Mouse (Mus musculus): ENCODE measurements around the gene Rnf144a.

DNA sequence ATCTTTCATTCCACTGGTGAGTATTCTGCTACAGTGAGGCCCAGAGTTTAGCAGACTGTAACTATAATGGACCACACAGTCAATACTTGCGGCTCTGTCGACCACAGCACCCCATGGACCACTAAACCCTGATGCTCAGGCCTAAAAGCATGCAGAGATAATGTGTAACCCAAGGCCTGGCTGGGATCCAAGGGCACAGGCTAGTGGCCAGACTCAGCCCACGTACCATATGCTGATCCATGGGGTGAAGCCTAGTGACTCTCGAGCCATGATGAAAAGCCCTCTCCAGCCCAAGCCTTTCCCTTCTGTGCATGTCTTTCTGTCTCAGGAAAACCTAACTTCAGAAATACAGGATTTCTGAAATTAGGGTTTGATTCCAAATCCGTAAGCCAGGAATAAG, 50.2 kb downstream of the Rnf144a start:
- TF ChIP-seq CTCF (IDR thresholded peaks at IDR 0.05; ENCODE audit: insufficient read depth, low read length): no peak
- no peak for TF ChIP-seq POLR2A (IDR thresholded peaks at IDR 0.05; ENCODE audit: borderline replicate concordance, extremely low read depth, low read depth, low read length)

Data from lung, adult 2 months (tissue).